Mouse (Mus musculus): ENCODE results near the gene Tcap. TPM values are rescaled to one million over a fixed set of nuclear protein-coding genes. Genes with fewer than 3 reads are reported as not detected.
"Not testable (repeated sequence)": the region's sequence is repeated elsewhere in the genome, so short reads cannot be mapped to it uniquely, and the experiment has no call there.

The Tcap gene
- polyA plus RNA-seq, 1 experiment from 2014 or later = 0.29 TPM

GRCm38 (mm10) chr11:98374266-98374665 is 9.3 kb upstream of the Tcap start:
- Histone ChIP-seq H3K4me1 (ENCODE audit: control insufficient read depth, insufficient read depth, low read length) (0 out of 2 replicates have a peak, but pooled peaks cover 4% of the 10 kb centered on the region), H3K9me3 (ENCODE audit: control insufficient read depth, low read length) (no peaks in the 10 kb centered on the region), H3K27ac (ENCODE audit: low read depth, low read length) (no peak overlapping the region), H3K4me2 (ENCODE audit: low read depth, low read length) (no peak overlapping the region), H3K27me3 (ENCODE audit: control insufficient read depth, insufficient read depth, low read length) (no peaks in the 10 kb centered on the region), H3K4me3 (ENCODE audit: low read depth, low read length) (no peak overlapping the region), H3K36me3 (ENCODE audit: control insufficient read depth, insufficient read depth, low read length) (peaks cover 29% of the 10 kb centered on the region), H3K9ac (replicated peaks; ENCODE audit: low read depth, low read length) (no peak overlapping the region)
- 69% methylated on average over 8 of the region's 8 CpGs for WGBS
- no peak for ATAC-seq (ENCODE audit: low read depth)

DNA sequence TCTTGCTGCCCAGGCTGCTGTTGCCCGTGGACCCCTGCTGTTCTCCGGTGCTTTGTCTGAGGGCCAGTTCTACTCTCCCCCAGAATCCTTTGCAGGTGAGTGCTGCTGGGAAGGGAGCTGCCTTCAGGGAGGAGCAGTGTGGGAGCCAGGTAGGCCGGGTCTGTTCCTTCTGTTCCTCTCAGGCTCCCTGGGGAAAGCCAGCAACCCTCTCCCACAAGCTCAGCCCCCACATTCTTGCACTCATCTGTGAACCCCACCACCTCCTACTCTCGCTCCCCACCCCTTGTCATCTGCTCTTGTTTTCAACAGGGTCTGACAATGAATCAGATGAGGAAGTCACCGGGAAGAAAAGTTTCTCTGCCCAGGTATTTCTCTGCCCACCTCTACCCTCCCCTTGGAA is 6.9 kb upstream of the Tcap start:
- H3K4me2 ChIP-seq (ENCODE audit: low read depth, low read length) = no peak overlapping the region
- WGBS = 65% methylated on average over 5 of the region's 5 CpGs
- no peaks in the 10 kb centered on the region for H3K4me1 ChIP-seq (ENCODE audit: control insufficient read depth, insufficient read depth, low read length)
- H3K27me3 ChIP-seq (ENCODE audit: control insufficient read depth, insufficient read depth, low read length) = no peaks in the 10 kb centered on the region
- H3K4me3 ChIP-seq (ENCODE audit: low read depth, low read length) = no peak overlapping the region
- peaks cover 39% of the 10 kb centered on the region for H3K36me3 ChIP-seq (ENCODE audit: control insufficient read depth, insufficient read depth, low read length)
- no peak overlapping the region for H3K9ac ChIP-seq (replicated peaks; ENCODE audit: low read depth, low read length)
- no peaks in the 10 kb centered on the region for H3K9me3 ChIP-seq (ENCODE audit: control insufficient read depth, low read length)
- no peak overlapping the region for H3K27ac ChIP-seq (ENCODE audit: low read depth, low read length)
- ATAC-seq (ENCODE audit: low read depth) = no peak

GRCm38 (mm10) chr11:98377787-98378186 is 5.8 kb upstream of the Tcap start:
- WGBS = 87% methylated on average over 11 of the region's 11 CpGs
- H3K4me2 ChIP-seq (ENCODE audit: low read depth, low read length) = no peak overlapping the region
- no peaks in the 10 kb centered on the region for H3K27me3 ChIP-seq (ENCODE audit: control insufficient read depth, insufficient read depth, low read length)
- H3K4me1 ChIP-seq (ENCODE audit: control insufficient read depth, insufficient read depth, low read length) = no peaks in the 10 kb centered on the region
- no peak overlapping the region for H3K4me3 ChIP-seq (ENCODE audit: low read depth, low read length)
- no peak for ATAC-seq (ENCODE audit: low read depth)
- H3K27ac ChIP-seq (ENCODE audit: low read depth, low read length) = no peak overlapping the region
- no peak overlapping the region for H3K9ac ChIP-seq (replicated peaks; ENCODE audit: low read depth, low read length)
- H3K36me3 ChIP-seq (ENCODE audit: control insufficient read depth, insufficient read depth, low read length) = peaks cover 39% of the 10 kb centered on the region
- H3K9me3 ChIP-seq (ENCODE audit: control insufficient read depth, low read length) = no peaks in the 10 kb centered on the region

DNA sequence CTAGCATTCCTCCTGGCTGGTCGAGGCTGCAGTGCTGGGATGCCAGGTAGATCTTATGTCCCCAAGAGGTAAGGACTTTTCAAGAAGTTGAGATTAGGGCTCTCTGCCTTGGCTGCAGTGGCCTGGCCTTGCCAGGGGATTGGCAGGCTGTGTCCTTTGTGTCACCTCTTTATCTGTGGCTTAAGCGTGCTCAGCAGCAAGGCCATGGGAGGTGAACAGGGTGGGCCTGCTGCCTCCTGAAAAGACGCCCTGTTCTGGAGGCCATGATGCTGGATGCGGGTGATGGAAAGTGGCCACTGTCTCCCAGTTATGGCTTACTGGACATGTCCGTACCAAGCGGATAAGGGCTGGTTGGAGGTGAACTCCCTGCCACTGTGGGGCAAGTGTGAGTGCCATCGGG is 4.2 kb upstream of the Tcap start:
- no peaks in the 10 kb centered on the region for H3K4me1 ChIP-seq (ENCODE audit: control insufficient read depth, insufficient read depth, low read length)
- H3K4me2 ChIP-seq (ENCODE audit: low read depth, low read length) = no peak overlapping the region
- ATAC-seq (ENCODE audit: low read depth) = no peak
- H3K27ac ChIP-seq (ENCODE audit: low read depth, low read length) = no peak overlapping the region
- H3K9ac ChIP-seq (replicated peaks; ENCODE audit: low read depth, low read length) = no peak overlapping the region
- no peaks in the 10 kb centered on the region for H3K9me3 ChIP-seq (ENCODE audit: control insufficient read depth, low read length)
- no peak overlapping the region for H3K4me3 ChIP-seq (ENCODE audit: low read depth, low read length)
- H3K27me3 ChIP-seq (ENCODE audit: control insufficient read depth, insufficient read depth, low read length) = no peaks in the 10 kb centered on the region
- WGBS = 95% methylated on average over 7 of the region's 7 CpGs
- peaks cover 39% of the 10 kb centered on the region for H3K36me3 ChIP-seq (ENCODE audit: control insufficient read depth, insufficient read depth, low read length)

GRCm38 (mm10) chr11:98380106-98380505 is 3.5 kb upstream of the Tcap start:
- Histone ChIP-seq H3K4me2 (ENCODE audit: low read depth, low read length) (no peak overlapping the region), H3K27me3 (ENCODE audit: control insufficient read depth, insufficient read depth, low read length) (no peaks in the 10 kb centered on the region), H3K36me3 (ENCODE audit: control insufficient read depth, insufficient read depth, low read length) (peaks cover 36% of the 10 kb centered on the region), H3K27ac (ENCODE audit: low read depth, low read length) (no peak overlapping the region), H3K9ac (replicated peaks; ENCODE audit: low read depth, low read length) (no peak overlapping the region), H3K4me3 (ENCODE audit: low read depth, low read length) (no peak overlapping the region), H3K9me3 (ENCODE audit: control insufficient read depth, low read length) (no peaks in the 10 kb centered on the region), H3K4me1 (ENCODE audit: control insufficient read depth, insufficient read depth, low read length) (no peaks in the 10 kb centered on the region)
- no peak for ATAC-seq (ENCODE audit: low read depth)
- WGBS = 87% methylated on average over 6 of the region's 6 CpGs

DNA sequence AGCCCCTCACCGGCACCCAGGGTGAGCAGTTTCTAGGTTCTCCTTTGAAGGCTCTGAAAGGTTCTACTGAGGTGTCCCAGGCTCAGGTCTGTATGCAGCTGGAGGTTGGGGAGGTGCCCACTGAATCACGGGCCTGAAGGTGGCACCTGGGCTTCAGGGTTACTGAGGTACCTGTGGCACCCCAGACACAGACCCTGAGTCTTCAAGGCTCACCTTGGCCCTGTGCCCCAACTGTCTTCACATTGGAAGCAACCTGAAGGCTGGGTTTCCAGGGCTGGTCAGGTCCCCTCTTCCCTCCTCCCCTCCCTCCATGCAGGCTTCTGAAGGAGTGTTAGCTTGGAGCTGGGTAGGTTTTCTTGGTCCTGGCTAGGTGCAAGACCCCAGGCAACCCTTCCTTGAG is 2.0 kb upstream of the Tcap start:
- Histone ChIP-seq H3K27me3 (ENCODE audit: control insufficient read depth, insufficient read depth, low read length) (no peaks in the 10 kb centered on the region), H3K4me1 (ENCODE audit: control insufficient read depth, insufficient read depth, low read length) (no peaks in the 10 kb centered on the region), H3K36me3 (ENCODE audit: control insufficient read depth, insufficient read depth, low read length) (peaks cover 27% of the 10 kb centered on the region), H3K4me3 (ENCODE audit: low read depth, low read length) (no peak overlapping the region), H3K9me3 (ENCODE audit: control insufficient read depth, low read length) (no peaks in the 10 kb centered on the region), H3K4me2 (ENCODE audit: low read depth, low read length) (no peak overlapping the region), H3K27ac (ENCODE audit: low read depth, low read length) (no peak overlapping the region), H3K9ac (replicated peaks; ENCODE audit: low read depth, low read length) (no peak overlapping the region)
- no peak for ATAC-seq (ENCODE audit: low read depth)
- 100% methylated on average over 2 of the region's 2 CpGs for WGBS

- H3K4me1 ChIP-seq (ENCODE audit: control insufficient read depth, insufficient read depth, low read length); ATAC-seq (ENCODE audit: low read depth); H3K27me3 ChIP-seq (ENCODE audit: control insufficient read depth, insufficient read depth, low read length); H3K27ac ChIP-seq (ENCODE audit: low read depth, low read length); H3K4me3 ChIP-seq (ENCODE audit: low read depth, low read length); H3K4me2 ChIP-seq (ENCODE audit: low read depth, low read length); H3K9ac ChIP-seq (replicated peaks; ENCODE audit: low read depth, low read length); H3K9me3 ChIP-seq (ENCODE audit: control insufficient read depth, low read length): not testable (repeated sequence)
- WGBS = 49% methylated on average over 2 of the region's 2 CpGs
- H3K36me3 ChIP-seq (ENCODE audit: control insufficient read depth, insufficient read depth, low read length) = peaks cover 27% of the 10 kb centered on the region
These were observed 1.2 kb upstream of the Tcap start for GRCm38 (mm10) chr11:98382405-98382804.

GRCm38 (mm10) chr11:98384216-98384615 is 605 bp downstream of the Tcap start:
- H3K27ac ChIP-seq (ENCODE audit: low read depth, low read length) = no peak overlapping the region
- no peak overlapping the region for H3K4me2 ChIP-seq (ENCODE audit: low read depth, low read length)
- WGBS = 67% methylated on average over 17 of the region's 20 CpGs
- H3K4me3 ChIP-seq (ENCODE audit: low read depth, low read length) = no peak overlapping the region
- H3K4me1 ChIP-seq (ENCODE audit: control insufficient read depth, insufficient read depth, low read length) = no peaks in the 10 kb centered on the region
- no peak overlapping the region for H3K9ac ChIP-seq (replicated peaks; ENCODE audit: low read depth, low read length)
- no peaks in the 10 kb centered on the region for H3K9me3 ChIP-seq (ENCODE audit: control insufficient read depth, low read length)
- peaks cover 11% of the 10 kb centered on the region; the same call in 1 of the 2 replicates for H3K36me3 ChIP-seq (ENCODE audit: control insufficient read depth, insufficient read depth, low read length)
- peaks cover 12% of the 10 kb centered on the region; the same call in 1 of the 2 replicates for H3K27me3 ChIP-seq (ENCODE audit: control insufficient read depth, insufficient read depth, low read length)
- ATAC-seq (ENCODE audit: low read depth) = no peak

GRCm38 (mm10) chr11:98384721-98385637 is 1.4 kb downstream of the Tcap start:
- ATAC-seq (ENCODE audit: low read depth) = no peak
- no peak overlapping the region for H3K9ac ChIP-seq (replicated peaks; ENCODE audit: low read depth, low read length)
- no peaks in the 10 kb centered on the region for H3K9me3 ChIP-seq (ENCODE audit: control insufficient read depth, low read length)
- H3K4me2 ChIP-seq (ENCODE audit: low read depth, low read length) = no peak overlapping the region
- no peak overlapping the region for H3K27ac ChIP-seq (ENCODE audit: low read depth, low read length)
- H3K27me3 ChIP-seq (ENCODE audit: control insufficient read depth, insufficient read depth, low read length) = peaks cover 12% of the 10 kb centered on the region; the same call in 1 of the 2 replicates
- WGBS = 65% methylated on average over 8 of the region's 8 CpGs
- no peak overlapping the region for H3K4me3 ChIP-seq (ENCODE audit: low read depth, low read length)
- no peaks in the 10 kb centered on the region for H3K4me1 ChIP-seq (ENCODE audit: control insufficient read depth, insufficient read depth, low read length)
- H3K36me3 ChIP-seq (ENCODE audit: control insufficient read depth, insufficient read depth, low read length) = peaks cover 7% of the 10 kb centered on the region; the same call in 1 of the 2 replicates
